Mouse (Mus musculus) testis, adult 2 months (tissue): ENCODE measurements around the gene Lhx1. TPM values are rescaled to one million over a fixed set of nuclear protein-coding genes. Genes with fewer than 3 reads are reported as not detected.

ENCODE experiments used
- H3K27ac ChIP-seq: fragments of 200-500 bp; 2 replicates; pipeline ENCODE4 v1.5.1; 2012; ENCODE audit warnings: low read depth, low read length; ENCODE audit not compliant: control insufficient read depth, insufficient read depth
- H3K27me3 ChIP-seq: fragments of 200-500 bp; 2 replicates; pipeline ENCODE4 v1.6.1; 2012; ENCODE audit warnings: mild to moderate bottlenecking, low read length, moderate library complexity; ENCODE audit not compliant: control insufficient read depth, insufficient read depth
- H3K36me3 ChIP-seq: fragments of 200-500 bp; 2 replicates; pipeline ENCODE4 v1.6.1; 2012; ENCODE audit warnings: mild to moderate bottlenecking, low read length; ENCODE audit not compliant: control insufficient read depth, insufficient read depth
- H3K4me1 ChIP-seq: fragments of 200-500 bp; 2 replicates; pipeline ENCODE4 v1.6.1; 2012; ENCODE audit warnings: low read length; ENCODE audit not compliant: control insufficient read depth, insufficient read depth
- H3K4me3 ChIP-seq: fragments of 200-500 bp; 2 replicates; pipeline ENCODE4 v1.5.1; 2012; ENCODE audit warnings: low read depth, mild to moderate bottlenecking, low read length, moderate library complexity, mixed read lengths; ENCODE audit not compliant: control insufficient read depth
- CTCF ChIP-seq: fragments of 200-500 bp; IDR thresholded peaks from 2 replicates; pipeline ENCODE4 v1.5.1; 2012; ENCODE audit warnings: low read depth, mild to moderate bottlenecking, inconsistent platforms, low read length, moderate library complexity; ENCODE audit not compliant: control insufficient read depth, insufficient read depth, insufficient replicate concordance
- POLR2A ChIP-seq: fragments of 200-500 bp; IDR thresholded peaks from 2 replicates; pipeline ENCODE4 v1.6.1; 2012; ENCODE audit warnings: low read depth, mild to moderate bottlenecking, inconsistent platforms, low read length, moderate library complexity; ENCODE audit not compliant: control insufficient read depth
- polyA plus RNA-seq: library from polyadenylated mRNA; depleted of rRNA; stranded (reverse); fragments of >200 nt; gene quantifications from 2 replicates; pipeline ENCODE4 v1.2.3, GENCODE M21; 2012; rRNA removed

Lhx1 gene
- 3.9 and 5.8 TPM in 2 replicates for polyA plus RNA-seq

GRCm38 (mm10) chr11:84525421-84526274 lies at the start of gene Lhx1:
Gene Lhx1, minus strand, starts transcription at chr11:84525535.
- peaks cover 21% of the 10 kb centered on the region for H3K4me1 ChIP-seq
- H3K36me3 ChIP-seq, result no peaks in the 10 kb centered on the region
- TF ChIP-seq CTCF, result no peak
- TF ChIP-seq POLR2A, result no peak
- peak within 1 kb of the TSS; percentile 47 for H3K4me3 ChIP-seq
- peaks cover 10% of the 10 kb centered on the region for H3K27me3 ChIP-seq
- no peak within 1 kb of the TSS for H3K27ac ChIP-seq

GRCm38 (mm10) chr11:84574834-84575233 lies 49.5 kb upstream of the Lhx1 start:
- TF ChIP-seq CTCF, result no peak
- TF ChIP-seq POLR2A, result no peak
- Histone ChIP-seq H3K4me1 (peaks cover 5% of the 10 kb centered on the region), H3K4me3 (no peak overlapping the region), H3K27ac (no peak overlapping the region), H3K27me3 (no peaks in the 10 kb centered on the region), H3K36me3 (no peaks in the 10 kb centered on the region)

DNA sequence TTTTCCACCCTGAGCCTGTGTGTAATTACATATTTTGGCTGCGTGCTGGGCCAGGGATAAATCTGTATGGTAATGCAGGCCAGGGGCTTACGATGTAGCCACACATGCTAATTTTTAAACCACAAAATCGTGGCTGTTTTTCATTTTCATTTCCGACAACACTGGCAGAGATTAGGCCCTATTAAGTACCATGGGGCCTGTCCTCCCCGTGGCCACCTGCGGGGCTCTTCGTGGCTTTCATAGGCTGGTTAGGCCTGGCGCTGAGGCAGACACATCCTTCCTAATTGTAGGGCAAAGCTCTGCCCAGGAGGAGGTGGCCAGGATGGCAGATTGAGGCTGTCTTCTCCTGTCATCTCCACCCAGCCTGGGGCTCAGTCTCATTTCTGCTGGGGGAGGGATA lies 48.3 kb upstream of the Lhx1 start:
- no peaks in the 10 kb centered on the region for H3K27me3 ChIP-seq
- TF ChIP-seq POLR2A, result no peak
- no peak for TF ChIP-seq CTCF
- peaks cover 5% of the 10 kb centered on the region for H3K4me1 ChIP-seq
- no peaks in the 10 kb centered on the region for H3K36me3 ChIP-seq
- H3K27ac ChIP-seq, result no peak overlapping the region
- no peak overlapping the region for H3K4me3 ChIP-seq

- Histone ChIP-seq H3K27ac (no peak overlapping the region), H3K27me3 (no peaks in the 10 kb centered on the region), H3K4me1 (peaks cover 5% of the 10 kb centered on the region), H3K4me3 (no peak overlapping the region), H3K36me3 (no peaks in the 10 kb centered on the region)
- TF ChIP-seq POLR2A (no peak), CTCF (no peak)
These were observed 45.5 kb upstream of the Lhx1 start for GRCm38 (mm10) chr11:84570812-84571211.

GRCm38 (mm10) chr11:84570392-84570791 lies 45.1 kb upstream of the Lhx1 start:
- peak overlapping the region; percentile 20; the same call in 1 of the 2 replicates for H3K4me3 ChIP-seq
- H3K36me3 ChIP-seq, result no peaks in the 10 kb centered on the region
- TF ChIP-seq POLR2A (no peak), CTCF (no peak)
- no peak overlapping the region for H3K27ac ChIP-seq
- H3K4me1 ChIP-seq, result peaks cover 5% of the 10 kb centered on the region
- no peaks in the 10 kb centered on the region for H3K27me3 ChIP-seq

DNA sequence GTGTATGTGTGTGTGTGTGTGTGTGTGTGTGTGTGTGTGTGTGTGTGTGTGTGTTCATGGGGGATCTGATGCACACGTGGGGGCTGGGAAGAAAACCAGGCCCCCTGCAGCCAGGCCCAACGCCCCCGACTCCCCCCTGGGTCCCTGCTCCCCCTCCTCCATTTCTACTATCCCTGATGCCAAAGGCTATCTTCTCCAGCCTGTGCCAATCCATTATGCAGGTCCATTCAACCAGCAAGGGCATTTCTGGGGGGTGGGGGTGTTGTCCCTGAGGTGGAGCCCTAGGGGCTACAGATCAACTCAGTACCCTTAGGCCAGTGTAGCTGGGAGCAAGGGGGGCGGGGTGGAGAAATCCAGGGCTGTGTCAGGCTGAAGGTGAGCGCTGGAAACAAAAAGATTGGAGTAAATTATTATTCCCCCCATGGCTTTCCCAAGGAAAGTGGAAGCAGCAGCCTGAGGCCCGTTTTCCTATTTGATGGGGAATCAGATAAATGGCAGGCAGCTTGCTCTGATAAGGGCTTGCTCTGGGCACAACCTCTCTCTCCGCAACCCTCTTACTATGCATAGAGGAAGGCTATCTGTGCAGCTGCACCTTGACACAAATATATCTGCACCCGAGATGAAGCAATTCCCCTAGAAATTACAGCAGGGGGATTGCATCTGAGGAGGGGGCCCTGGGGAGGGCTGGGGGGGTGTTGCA lies 43.9 kb upstream of the Lhx1 start:
- no peaks in the 10 kb centered on the region for H3K36me3 ChIP-seq
- H3K4me1 ChIP-seq, result peaks cover 5% of the 10 kb centered on the region
- H3K4me3 ChIP-seq, result no peak overlapping the region
- H3K27me3 ChIP-seq, result no peaks in the 10 kb centered on the region
- TF ChIP-seq POLR2A, result no peak
- TF ChIP-seq CTCF, result no peak
- no peak overlapping the region for H3K27ac ChIP-seq

DNA sequence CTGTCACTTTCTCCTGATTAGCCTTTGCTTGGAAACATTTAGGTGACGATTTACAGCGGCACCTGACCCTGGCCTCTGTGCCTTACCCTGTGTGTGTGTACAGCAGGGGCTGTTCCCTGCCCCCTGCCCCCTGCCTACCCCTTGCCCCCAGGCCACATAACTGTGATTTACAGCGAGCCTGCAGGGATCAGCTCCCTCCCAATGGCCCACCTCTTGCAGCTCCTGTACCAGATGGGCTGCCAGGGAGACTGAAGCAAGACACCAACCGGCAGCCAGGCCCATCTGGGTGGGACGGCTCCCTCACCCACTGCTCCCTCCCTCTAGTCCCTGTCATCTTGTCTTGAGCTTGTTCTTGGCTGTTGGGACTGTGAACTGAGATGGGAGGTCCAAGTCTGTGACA lies 43.1 kb upstream of the Lhx1 start:
- Histone ChIP-seq H3K27me3 (no peaks in the 10 kb centered on the region), H3K4me3 (no peak overlapping the region), H3K27ac (no peak overlapping the region), H3K4me1 (peaks cover 6% of the 10 kb centered on the region), H3K36me3 (no peaks in the 10 kb centered on the region)
- TF ChIP-seq CTCF, result no peak
- no peak for TF ChIP-seq POLR2A
